Mouse (Mus musculus): Measurements from ENCODE around the gene Crygn. TPM values are rescaled to one million over a fixed set of nuclear protein-coding genes. Genes with fewer than 3 reads are reported as not detected.

The Crygn gene
- total and polyA plus RNA-seq, 3 experiments: 0.89 TPM; not detected in 2

- no peaks in the 10 kb centered on the region for H3K79me2 ChIP-seq (ENCODE audit: control insufficient read depth, insufficient read depth, low read length, poor library complexity)
- H3K27ac ChIP-seq (ENCODE audit: control insufficient read depth, low read depth, low read length): no peak overlapping the region
- no peak overlapping the region for H3K9ac ChIP-seq (ENCODE audit: control insufficient read depth, low read depth, low read length, poor library complexity, severe bottlenecking)
- no peak overlapping the region for H3K4me3 ChIP-seq (ENCODE audit: control insufficient read depth in 1 of 2, insufficient read depth in 1 of 2, low read depth in 2 of 2, low read length in 2 of 2)
- no peaks in the 10 kb centered on the region for H3K9me3 ChIP-seq (replicated peaks; ENCODE audit: insufficient read depth, low read length)
- DNase-seq (ENCODE audit: low read depth, low spot score): no peak
- H3K36me3 ChIP-seq (ENCODE audit: control insufficient read depth in 1 of 2, insufficient read depth in 2 of 2, low read length in 2 of 2): no peaks in the 10 kb centered on the region
- H3K27me3 ChIP-seq (ENCODE audit: control insufficient read depth in 1 of 2, insufficient read depth in 2 of 2, low read length in 2 of 2): peaks cover 14 to 26% of the 10 kb centered on the region in 2 experiments
- H3K4me1 ChIP-seq (ENCODE audit: control insufficient read depth in 1 of 2, insufficient read depth in 2 of 2, low read length in 2 of 2): no peaks in the 10 kb centered on the region
- no peak for TF ChIP-seq JUND (IDR thresholded peaks at IDR 0.05; ENCODE audit: low read depth, low read length)
- no peak for TF ChIP-seq GABPA (IDR thresholded peaks at IDR 0.05; ENCODE audit: low read depth, low read length)
- TF ChIP-seq EP300 (IDR thresholded peaks at IDR 0.05; ENCODE audit: low read depth in 1 of 2, low read length in 2 of 2): no peak
- TF ChIP-seq ZNF384 (IDR thresholded peaks at IDR 0.05; ENCODE audit: low read depth, low read length): no peak
- no peak for TF ChIP-seq MXI1 (IDR thresholded peaks at IDR 0.05; ENCODE audit: low read depth, low read length)
- no peak for TF ChIP-seq ETS1 (IDR thresholded peaks at IDR 0.05; ENCODE audit: low read depth, low read length)
- TF ChIP-seq POLR2AphosphoS2 (IDR thresholded peaks at IDR 0.05; ENCODE audit: low read length): no peak
- no peak for TF ChIP-seq MAZ (IDR thresholded peaks at IDR 0.05; ENCODE audit: low read depth, low read length)
- no peak for TF ChIP-seq HCFC1 (IDR thresholded peaks at IDR 0.05; ENCODE audit: low read depth, low read length)
- no peak for TF ChIP-seq MEF2A (IDR thresholded peaks at IDR 0.05; ENCODE audit: extremely low read depth, insufficient replicate concordance, low read depth, low read length, poor library complexity, severe bottlenecking)
- TF ChIP-seq RCOR1 (IDR thresholded peaks at IDR 0.05; ENCODE audit: low read depth, low read length): no peak
- no peak for TF ChIP-seq GATA1 (IDR thresholded peaks at IDR 0.05; ENCODE audit: low read depth, low read length)
- TF ChIP-seq CHD1 (IDR thresholded peaks at IDR 0.05; ENCODE audit: low read depth, low read length): no peak
- no peak for TF ChIP-seq NELFE (IDR thresholded peaks at IDR 0.05; ENCODE audit: low read depth, low read length)
- TF ChIP-seq NRF1 (IDR thresholded peaks at IDR 0.05; ENCODE audit: insufficient read depth, low read depth, low read length, poor library complexity, severe bottlenecking): no peak
- no peak for TF ChIP-seq E2F4 (IDR thresholded peaks at IDR 0.05; ENCODE audit: borderline replicate concordance, low read depth, low read length)
- no peak for TF ChIP-seq UBTF (IDR thresholded peaks at IDR 0.05; ENCODE audit: borderline replicate concordance, insufficient read depth, low read depth, low read length)
- no peak for TF ChIP-seq POLR2A (IDR thresholded peaks at IDR 0.05; ENCODE audit: control insufficient read depth in 1 of 2, insufficient read depth in 1 of 2, low read depth in 1 of 2, low read length in 2 of 2, poor library complexity in 1 of 2)
- TF ChIP-seq POLR2AphosphoS5 (IDR thresholded peaks at IDR 0.05; ENCODE audit: borderline replicate concordance, low read depth, low read length): no peak; the same call in 1 of the 2 replicates
Observed at GRCm38 (mm10) chr5:24741172-24741885, 16.5 kb downstream of the Crygn start.
